Mouse (Mus musculus) G1E (cell line): Measurements from ENCODE around the gene Gm867. TPM values are rescaled to one million over a fixed set of nuclear protein-coding genes. Genes with fewer than 3 reads are reported as not detected.

Experiments
- ATAC-seq: 2 replicates; pipeline ENCODE4 v1.8.0; 2016; ENCODE audit warnings: mild to moderate bottlenecking; ENCODE audit not compliant: insufficient number of reproducible peaks, poor library complexity, low FRiP score, severe bottlenecking; ENCODE audit errors: extremely low read depth
- DNase-seq: peaks from one replicate; pipeline ENCODE4 v3.0.0; 2012; ENCODE audit warnings: low spot score
- H3K27me3 ChIP-seq: 2 replicates; pipeline ENCODE4 v1.6.1; 2012; ENCODE audit warnings: mild to moderate bottlenecking, low read length, inconsistent platforms; ENCODE audit not compliant: insufficient read depth
- H3K36me3 ChIP-seq: replicated peaks from 2 replicates; pipeline ENCODE3; 2012; ENCODE audit warnings: mild to moderate bottlenecking, inconsistent platforms
- H3K4me1 ChIP-seq: 2 replicates; pipeline ENCODE4 v1.6.1; 2012; ENCODE audit warnings: low read depth, low read length, inconsistent platforms, mixed read lengths; ENCODE audit not compliant: insufficient read depth
- H3K4me3 ChIP-seq: 2 replicates; pipeline ENCODE4 v1.5.1; 2012; ENCODE audit warnings: low read depth, mild to moderate bottlenecking, inconsistent platforms, low read length, moderate library complexity, mixed read lengths
- H3K9me3 ChIP-seq: replicated peaks from 2 replicates; pipeline ENCODE4 v1.6.1; 2012; ENCODE audit warnings: inconsistent platforms
- CTCF ChIP-seq: IDR thresholded peaks from 2 replicates; pipeline ENCODE4 v1.5.1; 2012; ENCODE audit warnings: low read depth, low read length, inconsistent platforms, mixed read lengths
- GATA1 ChIP-seq: IDR thresholded peaks from 2 replicates; pipeline ENCODE4 v1.6.1; 2012; ENCODE audit warnings: borderline replicate concordance, low read length, inconsistent platforms, mixed read lengths
- GATA2 ChIP-seq: IDR thresholded peaks from 2 replicates; pipeline ENCODE4 v1.6.1; 2012; ENCODE audit warnings: low read depth, low read length, inconsistent platforms, borderline replicate concordance
- POLR2AphosphoS5 ChIP-seq: IDR thresholded peaks from 2 replicates; pipeline ENCODE4 v1.6.1; 2012; ENCODE audit warnings: low read depth, low read length, inconsistent platforms; ENCODE audit not compliant: insufficient replicate concordance
- TAL1 ChIP-seq: conservative IDR thresholded peaks from 2 replicates; pipeline ENCODE4 v1.6.1; 2012; ENCODE audit warnings: low read depth, low read length, inconsistent platforms, mixed read lengths
- polyA plus RNA-seq: library from polyadenylated mRNA; stranded (reverse); fragments of >175 nt; gene quantifications from 2 replicates; pipeline ENCODE4 v1.2.3, GENCODE M21; 2012
- total RNA-seq, 2 experiments: library from RNA; stranded (forward) in 1 of 2; stranded (reverse) in 1 of 2; fragments of 200-1000 nt in 1 of 2; fragments of >200 nt in 1 of 2; fragmentation: Nextera tagmentation in 1 of 2; gene quantifications; 2 replicates each; pipeline ENCODE4 v1.2.3; 2014 to 2017

The Gm867 gene
- total and polyA plus RNA-seq, 3 experiments = 45.1 TPM; not detected in 2

DNA sequence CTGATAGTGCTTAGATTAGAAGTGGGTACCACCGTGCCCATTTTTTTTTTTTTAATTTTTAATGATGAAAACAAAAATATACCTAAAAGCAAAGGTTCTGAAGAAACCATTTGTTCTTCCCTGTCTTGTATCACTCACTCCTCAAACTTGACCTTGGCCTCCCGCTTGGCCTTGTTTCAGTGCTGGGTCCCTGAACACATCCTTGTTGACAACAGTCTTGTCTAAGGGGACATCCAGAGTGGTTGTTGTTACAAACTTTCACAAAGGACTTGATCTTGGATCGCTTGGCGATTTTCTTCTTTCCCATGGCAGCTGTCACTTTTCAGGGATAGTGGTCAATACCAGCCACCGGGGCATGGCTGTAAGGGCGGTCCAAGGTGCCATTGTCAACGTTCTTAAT, 4.7 kb upstream of the Gm867 start:
- peaks cover 26% of the 10 kb centered on the region for H3K4me1 ChIP-seq
- no peaks in the 10 kb centered on the region for H3K9me3 ChIP-seq
- no peak for TF ChIP-seq TAL1
- no peak for TF ChIP-seq GATA2
- TF ChIP-seq POLR2AphosphoS5 = no peak
- no peak for TF ChIP-seq GATA1
- ATAC-seq (no peak), DNase-seq (no peak)
- H3K4me3 ChIP-seq = no peak overlapping the region
- H3K27me3 ChIP-seq = peaks cover 23% of the 10 kb centered on the region
- peaks cover 6% of the 10 kb centered on the region for H3K36me3 ChIP-seq

DNA sequence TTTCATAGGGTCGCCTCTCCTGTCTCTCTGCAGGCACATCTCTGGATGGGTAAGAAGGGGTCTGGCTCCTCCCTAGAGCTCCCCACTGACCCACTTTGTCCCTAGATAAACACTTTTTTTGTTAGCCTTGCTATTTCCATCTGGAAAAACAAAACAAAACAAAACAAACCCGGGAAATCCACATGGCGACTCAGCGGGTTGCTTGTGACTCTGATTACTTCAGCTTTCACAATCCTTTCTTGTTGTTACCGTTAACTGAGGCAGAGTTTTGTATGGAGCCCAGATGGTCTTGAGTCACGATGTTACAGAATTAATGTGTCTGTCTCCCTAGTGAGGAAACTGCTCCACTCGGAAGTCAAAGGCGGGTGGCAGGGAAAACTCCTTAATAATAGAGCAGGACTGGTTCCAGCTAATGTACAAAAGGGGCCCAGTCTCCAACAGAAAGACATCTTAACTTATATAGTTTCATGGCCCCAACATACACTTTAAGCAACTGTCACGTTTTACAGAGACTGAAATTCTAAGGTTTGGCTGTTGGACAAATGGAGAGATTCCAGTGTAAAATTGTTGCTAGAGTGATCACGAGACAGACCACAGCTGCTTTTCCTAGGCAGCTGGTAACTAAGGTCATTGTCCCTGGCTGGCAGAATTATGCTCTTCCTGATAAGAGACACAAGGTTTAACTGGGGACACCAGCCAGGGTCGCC, 3.7 kb upstream of the Gm867 start:
- no peak for DNase-seq
- no peaks in the 10 kb centered on the region for H3K9me3 ChIP-seq
- H3K27me3 ChIP-seq = peaks cover 15% of the 10 kb centered on the region
- no peak for ATAC-seq
- H3K36me3 ChIP-seq = peaks cover 13% of the 10 kb centered on the region
- peaks cover 31% of the 10 kb centered on the region for H3K4me1 ChIP-seq
- no peak overlapping the region for H3K4me3 ChIP-seq
- no peak for TF ChIP-seq CTCF
- TF ChIP-seq GATA2 = no peak
- no peak for TF ChIP-seq GATA1
- no peak for TF ChIP-seq TAL1
- no peak for TF ChIP-seq POLR2AphosphoS5

DNA sequence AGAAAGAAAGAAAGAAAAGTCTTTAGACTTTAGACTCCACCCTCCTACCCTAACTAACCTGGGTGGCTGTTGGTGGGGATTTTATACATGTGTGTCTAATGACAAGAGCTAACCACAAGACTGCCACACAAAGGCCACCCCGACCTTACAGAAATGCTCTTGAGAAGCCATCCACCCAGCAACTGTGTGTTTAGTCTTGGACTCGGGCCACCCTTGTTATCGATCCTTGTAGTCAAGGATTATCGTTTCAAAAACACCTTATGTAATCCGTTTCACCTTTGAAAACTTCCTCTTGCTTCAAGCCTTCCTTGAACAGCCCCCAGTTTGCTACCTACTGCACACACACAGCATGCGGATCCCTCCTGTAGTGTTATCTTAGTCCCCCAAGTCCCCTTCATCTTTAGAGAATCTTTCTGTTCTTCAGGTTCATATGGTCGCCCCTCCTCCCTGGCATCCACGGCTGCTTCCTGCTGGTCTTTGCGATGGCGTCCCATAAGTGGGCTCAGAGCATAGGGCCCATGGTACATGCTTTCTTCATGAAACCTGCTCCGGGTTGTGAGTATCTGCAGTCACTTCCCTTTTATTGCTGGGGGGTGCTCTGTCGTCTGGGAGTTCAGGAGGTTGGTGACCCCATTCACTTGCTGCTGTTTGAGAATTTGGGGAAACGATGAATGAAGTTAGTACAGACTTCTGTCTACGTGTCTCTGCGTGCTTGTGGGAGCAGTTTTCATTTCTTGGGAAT, 2.4 kb upstream of the Gm867 start, which contains the start of gene Vpreb3:
Gene Vpreb3, plus strand, starts transcription at position 322 of the 742 bp plus-strand sequence.
- H3K27me3 ChIP-seq = peaks cover 5% of the 10 kb centered on the region
- no peak for ATAC-seq
- no peak within 1 kb of the TSS for H3K4me3 ChIP-seq
- peaks cover 20% of the 10 kb centered on the region for H3K36me3 ChIP-seq
- DNase-seq = no peak
- no peaks in the 10 kb centered on the region for H3K9me3 ChIP-seq
- TF ChIP-seq CTCF (no peak), GATA1 (no peak), TAL1 (no peak), GATA2 (no peak), POLR2AphosphoS5 (no peak)
- peaks cover 40% of the 10 kb centered on the region for H3K4me1 ChIP-seq

DNA sequence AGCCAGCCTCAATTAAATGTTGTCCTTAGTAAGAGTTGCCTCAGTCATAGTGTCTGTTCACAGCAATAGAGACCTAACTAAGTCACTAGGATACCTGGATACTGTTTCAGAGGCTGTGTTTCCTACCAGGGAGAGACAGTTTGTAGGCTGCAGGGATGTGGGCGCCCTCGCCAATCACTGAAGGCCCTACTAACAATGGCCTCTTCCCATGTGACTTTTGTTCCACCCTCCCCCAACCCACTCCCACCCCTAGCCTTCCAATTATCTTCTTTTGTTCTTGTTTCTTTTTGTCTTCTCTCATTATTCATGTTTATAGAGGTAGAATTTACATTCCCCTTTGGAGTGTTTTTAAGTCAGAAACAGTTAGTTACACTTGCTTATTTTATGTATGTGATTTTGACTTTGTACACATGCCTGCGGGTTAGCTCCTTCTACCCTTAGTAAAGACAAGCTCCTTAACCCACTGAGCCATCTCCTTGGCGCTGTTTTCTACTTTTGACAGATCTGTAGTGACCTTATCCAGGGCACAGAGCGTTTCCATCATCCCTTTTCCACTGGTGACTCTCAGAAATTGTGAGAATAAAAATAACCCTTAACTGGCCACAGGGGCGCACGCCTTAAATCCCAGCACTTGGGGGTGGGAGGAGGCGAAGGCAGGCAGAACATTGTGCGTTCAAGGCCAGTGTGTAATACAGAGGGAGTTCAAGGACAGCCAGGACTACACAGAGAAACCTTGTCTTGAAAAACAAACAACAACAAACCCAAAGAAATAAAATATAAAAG, 761 bp upstream of the Gm867 start:
- no peak for TF ChIP-seq TAL1
- no peak for TF ChIP-seq POLR2AphosphoS5
- TF ChIP-seq GATA2 = no peak
- no peak for TF ChIP-seq GATA1
- TF ChIP-seq CTCF = no peak
- H3K9me3 ChIP-seq = no peaks in the 10 kb centered on the region
- H3K27me3 ChIP-seq = no peaks in the 10 kb centered on the region; the same call in 1 of the 2 replicates
- DNase-seq = no peak
- peaks cover 56% of the 10 kb centered on the region for H3K4me1 ChIP-seq
- no peak for ATAC-seq
- H3K36me3 ChIP-seq = peaks cover 31% of the 10 kb centered on the region
- H3K4me3 ChIP-seq = no peak overlapping the region

DNA sequence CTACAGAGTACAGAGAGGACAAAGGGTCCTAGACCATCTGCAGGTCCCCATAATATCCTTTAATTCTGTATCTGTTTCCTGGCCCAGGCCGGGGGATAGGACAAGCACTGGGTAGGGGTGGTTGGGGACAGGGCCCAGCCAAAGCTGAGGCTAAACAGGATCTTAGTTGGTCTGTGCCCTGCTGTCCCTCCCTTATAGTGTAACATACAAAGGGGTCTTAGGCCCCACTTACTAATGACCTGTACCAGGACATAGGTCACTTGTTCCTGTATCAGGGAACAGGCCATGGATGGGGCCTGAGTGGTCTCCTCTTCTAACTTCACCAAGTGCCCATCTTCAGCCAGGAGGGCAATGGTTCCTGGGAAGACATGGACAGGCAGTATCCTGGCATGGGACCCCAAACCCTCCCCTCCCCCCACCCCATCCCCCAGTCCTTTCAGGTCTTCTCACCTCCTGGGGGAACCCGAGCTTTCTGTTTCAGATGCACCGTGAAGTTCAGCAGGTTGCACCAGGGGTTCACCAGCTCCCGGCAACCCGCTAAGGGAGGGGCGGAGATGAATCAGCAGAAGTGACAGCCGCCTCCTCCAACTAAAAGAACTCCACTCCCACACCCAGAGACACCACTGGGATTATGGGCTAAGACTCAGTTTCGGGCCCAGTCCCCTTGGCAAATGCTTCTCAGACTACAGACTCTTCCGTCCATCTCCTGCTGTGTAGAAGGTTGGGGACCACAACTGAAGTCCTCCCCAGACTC, 814 bp downstream of the Gm867 start:
- Histone ChIP-seq H3K27me3 (no peaks in the 10 kb centered on the region), H3K4me3 (peak overlapping the region; percentile 45; the same call in 1 of the 2 replicates), H3K36me3 (peaks cover 31% of the 10 kb centered on the region), H3K9me3 (no peaks in the 10 kb centered on the region), H3K4me1 (peaks cover 63% of the 10 kb centered on the region)
- ATAC-seq (peak; percentile 35; the same call in 1 of the 2 replicates), DNase-seq (peak; percentile 70)
- TF ChIP-seq GATA1 (no peak), TAL1 (no peak), GATA2 (no peak)
